Mouse (Mus musculus) B cell, adult 2 months (primary cell): Measurements from ENCODE around the gene Eps15l1.

Source experiments
- DNase-seq, 2 experiments: peaks; one replicate each; pipeline ENCODE4 v3.0.0; 2022

The Eps15l1 gene

GRCm38 (mm10) chr8:72409443-72409842, 11.8 kb downstream of the Eps15l1 start:
- no peak for DNase-seq

- no peak for DNase-seq
Observed at GRCm38 (mm10) chr8:72407878-72408277, 13.4 kb downstream of the Eps15l1 start.

- no peak for DNase-seq
Observed at GRCm38 (mm10) chr8:72402981-72403380, 18.3 kb downstream of the Eps15l1 start.

GRCm38 (mm10) chr8:72401381-72401780, 19.9 kb downstream of the Eps15l1 start:
- no peak for DNase-seq

- no peak for DNase-seq
Observed at GRCm38 (mm10) chr8:72385737-72386136, 35.5 kb downstream of the Eps15l1 start.

- peak; percentile 37 to 44 for DNase-seq
Observed at GRCm38 (mm10) chr8:72382395-72382794, 38.9 kb downstream of the Eps15l1 start.

- no peak for DNase-seq
Observed at GRCm38 (mm10) chr8:72380656-72381055, 40.6 kb downstream of the Eps15l1 start.

- DNase-seq: no peak
Observed at GRCm38 (mm10) chr8:72376900-72377299, 44.4 kb downstream of the Eps15l1 start.

- no peak for DNase-seq
Observed at GRCm38 (mm10) chr8:72376309-72376708, 45.0 kb downstream of the Eps15l1 start.

GRCm38 (mm10) chr8:72375161-72375560, 46.1 kb downstream of the Eps15l1 start:
- DNase-seq: no peak

GRCm38 (mm10) chr8:72372311-72372710, 48.9 kb downstream of the Eps15l1 start:
- DNase-seq: no peak

GRCm38 (mm10) chr8:72371356-72371755, 49.9 kb downstream of the Eps15l1 start:
- no peak for DNase-seq

GRCm38 (mm10) chr8:72366435-72366834, 54.8 kb downstream of the Eps15l1 start:
- no peak for DNase-seq

- DNase-seq: peak; percentile 91 to 93
Observed at GRCm38 (mm10) chr8:72365826-72366225, 55.4 kb downstream of the Eps15l1 start.

- DNase-seq: peak; percentile 59 to 64
Observed at GRCm38 (mm10) chr8:72365016-72365415, 56.2 kb downstream of the Eps15l1 start.

GRCm38 (mm10) chr8:72363457-72363856, 57.8 kb downstream of the Eps15l1 start:
- peak; percentile 40 to 45 for DNase-seq

- DNase-seq: no peak
Observed at GRCm38 (mm10) chr8:72362754-72363153, 58.5 kb downstream of the Eps15l1 start.

GRCm38 (mm10) chr8:72360162-72360561, 61.1 kb downstream of the Eps15l1 start:
- DNase-seq: peak; percentile 56 to 57

GRCm38 (mm10) chr8:72356593-72356992, 64.7 kb downstream of the Eps15l1 start:
- DNase-seq: peak in 1 of 2 experiments; percentile 21

GRCm38 (mm10) chr8:72354272-72354671, 67.0 kb downstream of the Eps15l1 start:
- peak; percentile 83 to 86 for DNase-seq

GRCm38 (mm10) chr8:72353700-72354045, 67.6 kb downstream of the Eps15l1 start:
- DNase-seq: no peak

GRCm38 (mm10) chr8:72352951-72353699, 68.1 kb downstream of the Eps15l1 start:
- DNase-seq: no peak

- DNase-seq: peak in 1 of 2 experiments; percentile 37
Observed at GRCm38 (mm10) chr8:72351405-72352005, 69.8 kb downstream of the Eps15l1 start.

GRCm38 (mm10) chr8:72350727-72351126, 70.5 kb downstream of the Eps15l1 start:
- DNase-seq: peak; percentile 73 to 75

GRCm38 (mm10) chr8:72349838-72350237, 71.4 kb downstream of the Eps15l1 start:
- DNase-seq: peak; percentile 47 to 48
